Mouse (Mus musculus) cerebellum, adult 2 months (tissue): Measurements from ENCODE around the gene Gm49416.

Experiments
- CTCF ChIP-seq: fragments of 200-500 bp; IDR thresholded peaks from 2 replicates; pipeline ENCODE4 v1.5.1; 2011; ENCODE audit warnings: low read depth, mild to moderate bottlenecking, control low read depth, low read length, moderate library complexity, borderline replicate concordance; ENCODE audit not compliant: insufficient read depth
- POLR2A ChIP-seq: fragments of 200-500 bp; IDR thresholded peaks from 2 replicates; pipeline ENCODE4 v1.6.1; 2011; ENCODE audit warnings: low read length, control low read depth, borderline replicate concordance; ENCODE audit not compliant: insufficient read depth

DNA sequence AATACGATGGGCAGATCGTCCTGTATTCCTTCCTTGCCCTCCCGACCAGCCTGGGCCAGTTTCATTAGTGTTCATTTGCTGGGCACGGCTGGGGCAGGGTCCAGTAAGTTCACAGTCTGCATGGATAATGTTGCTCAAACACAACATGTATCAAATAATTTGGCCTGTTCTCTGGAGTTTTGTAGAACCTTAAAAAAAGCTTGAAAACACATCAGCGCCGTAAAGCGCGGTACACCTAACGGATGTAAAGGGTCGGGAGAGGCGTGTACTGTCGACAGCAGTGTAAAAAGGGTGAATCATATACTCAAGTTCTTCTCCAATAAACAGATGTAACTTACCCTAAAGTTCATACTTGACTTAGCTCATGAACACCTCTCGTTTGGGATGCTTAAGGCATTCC is 9.8 kb downstream of the Gm49416 start:
- TF ChIP-seq CTCF (no peak), POLR2A (no peak)
